Mouse (Mus musculus) liver, embryonic 13.5 days (tissue): ENCODE results near the gene Afm. TPM values are rescaled to one million over a fixed set of nuclear protein-coding genes. Genes with fewer than 3 reads are reported as not detected.

Source experiments
- ATAC-seq: fragments of 200-750 bp; cut with Nextera tagmentation; 2 replicates; pipeline ENCODE4 v1.8.0; 2017; ENCODE audit warnings: low read depth, mild to moderate bottlenecking, moderate number of reproducible peaks, moderate library complexity
- DNase-seq: peaks from one replicate; pipeline ENCODE4 v3.0.0; 2022
- H3K27ac ChIP-seq: fragments of 300-500 bp; sonication (generic); 2 replicates; pipeline ENCODE4 v1.5.1; 2015; ENCODE audit warnings: moderate library complexity, mild to moderate bottlenecking, inconsistent platforms
- H3K27me3 ChIP-seq: fragments of 300-500 bp; sonication (generic); 2 replicates; pipeline ENCODE4 v1.6.1; 2015; ENCODE audit warnings: mild to moderate bottlenecking, inconsistent platforms
- H3K36me3 ChIP-seq: fragments of 300-500 bp; sonication (generic); 2 replicates; pipeline ENCODE4 v1.6.1; 2015; ENCODE audit warnings: mild to moderate bottlenecking, inconsistent platforms
- H3K4me1 ChIP-seq: fragments of 300-500 bp; sonication (generic); replicated peaks from 2 replicates; pipeline ENCODE4 v1.6.1; 2015; ENCODE audit warnings: inconsistent platforms
- H3K4me2 ChIP-seq: fragments of 300-500 bp; sonication (generic); 2 replicates; pipeline ENCODE4 v1.6.1; 2015; ENCODE audit warnings: inconsistent platforms, mild to moderate bottlenecking, moderate library complexity
- H3K4me3 ChIP-seq: fragments of 300-500 bp; sonication (generic); replicated peaks from 2 replicates; pipeline ENCODE4 v1.5.1; 2015; ENCODE audit warnings: mild to moderate bottlenecking, inconsistent platforms
- H3K9ac ChIP-seq: fragments of 300-500 bp; sonication (generic); 2 replicates; pipeline ENCODE4 v1.6.1; 2015; ENCODE audit warnings: mild to moderate bottlenecking, inconsistent platforms
- H3K9me3 ChIP-seq: fragments of 300-500 bp; sonication (generic); replicated peaks from 2 replicates; pipeline ENCODE4 v1.6.1; 2016; ENCODE audit warnings: inconsistent platforms
- WGBS: fragments of 180-500 bp; shearing (Covaris S2); methylation state at CpG from one replicate; pipeline ENCODE4 v1.1.7; 2015; ENCODE audit not compliant: insufficient replicate concordance; 5-methylcytosine and 5-hydroxymethylcytosine counted together
- polyA plus RNA-seq: library from polyadenylated mRNA; unstranded; fragments of >200 nt; fragmentation: Nextera tagmentation; extraction: Ambion mirVana; gene quantifications from 2 replicates; pipeline ENCODE4 v1.2.1, GENCODE M21; 2015

Afm gene
- polyA plus RNA-seq, 1 experiment from 2014 or later = 9.5 TPM

- Histone ChIP-seq H3K9me3 (no peaks in the 10 kb centered on the region), H3K4me2 (no peak overlapping the region), H3K4me3 (no peak overlapping the region), H3K27ac (no peak overlapping the region), H3K4me1 (peaks cover 3% of the 10 kb centered on the region; the same call in 1 of the 2 replicates), H3K9ac (no peak overlapping the region), H3K36me3 (no peaks in the 10 kb centered on the region), H3K27me3 (no peaks in the 10 kb centered on the region)
- ATAC-seq (no peak), DNase-seq (no peak)
- 61% methylated on average over 5 of the region's 5 CpGs for WGBS
These were observed 67.8 kb downstream of the Afm start for GRCm38 (mm10) chr5:90586511-90586910.

- H3K4me3 ChIP-seq = no peak overlapping the region
- no peak overlapping the region for H3K4me2 ChIP-seq
- WGBS = 67% methylated on average over 5 of the region's 5 CpGs
- H3K4me1 ChIP-seq = peaks cover 3% of the 10 kb centered on the region; the same call in 1 of the 2 replicates
- ATAC-seq = no peak
- H3K36me3 ChIP-seq = no peaks in the 10 kb centered on the region
- no peak overlapping the region for H3K27ac ChIP-seq
- H3K27me3 ChIP-seq = no peaks in the 10 kb centered on the region
- DNase-seq = no peak
- H3K9me3 ChIP-seq = no peaks in the 10 kb centered on the region
- no peak overlapping the region for H3K9ac ChIP-seq
These were observed 69.4 kb downstream of the Afm start for GRCm38 (mm10) chr5:90588104-90588503.

- peak overlapping the region; percentile 39 for H3K4me3 ChIP-seq
- H3K4me1 ChIP-seq = peaks cover 3% of the 10 kb centered on the region; the same call in 1 of the 2 replicates
- peak overlapping the region; percentile 62 for H3K4me2 ChIP-seq
- no peak overlapping the region for H3K9ac ChIP-seq
- H3K36me3 ChIP-seq = no peaks in the 10 kb centered on the region
- WGBS = 22% methylated on average over 25 of the region's 25 CpGs
- H3K9me3 ChIP-seq = no peaks in the 10 kb centered on the region
- H3K27ac ChIP-seq = no peak overlapping the region
- ATAC-seq (no peak), DNase-seq (peak; percentile 27)
- H3K27me3 ChIP-seq = no peaks in the 10 kb centered on the region
These were observed 70.2 kb downstream of the Afm start for GRCm38 (mm10) chr5:90588708-90589595.

GRCm38 (mm10) chr5:90590676-90591075, 71.9 kb downstream of the Afm start:
- WGBS = 76% methylated on average over 10 of the region's 10 CpGs
- no peak overlapping the region for H3K4me2 ChIP-seq
- H3K9me3 ChIP-seq = no peaks in the 10 kb centered on the region
- no peaks in the 10 kb centered on the region for H3K27me3 ChIP-seq
- H3K27ac ChIP-seq = no peak overlapping the region
- DNase-seq (no peak), ATAC-seq (no peak)
- no peaks in the 10 kb centered on the region for H3K36me3 ChIP-seq
- peaks cover 9% of the 10 kb centered on the region for H3K4me1 ChIP-seq
- H3K9ac ChIP-seq = no peak overlapping the region
- no peak overlapping the region for H3K4me3 ChIP-seq

- H3K9me3 ChIP-seq = no peaks in the 10 kb centered on the region
- H3K4me1 ChIP-seq = peaks cover 9% of the 10 kb centered on the region
- no peaks in the 10 kb centered on the region for H3K36me3 ChIP-seq
- 68% methylated on average over 6 of the region's 6 CpGs for WGBS
- no peak overlapping the region for H3K4me2 ChIP-seq
- no peaks in the 10 kb centered on the region for H3K27me3 ChIP-seq
- ATAC-seq (no peak), DNase-seq (no peak)
- no peak overlapping the region for H3K27ac ChIP-seq
- H3K9ac ChIP-seq = no peak overlapping the region
- H3K4me3 ChIP-seq = no peak overlapping the region
These were observed 73.2 kb downstream of the Afm start for GRCm38 (mm10) chr5:90591936-90592335.

GRCm38 (mm10) chr5:90594945-90595344, 76.2 kb downstream of the Afm start:
- Histone ChIP-seq H3K27me3 (no peaks in the 10 kb centered on the region), H3K36me3 (no peaks in the 10 kb centered on the region), H3K4me1 (peaks cover 6% of the 10 kb centered on the region; the same call in 1 of the 2 replicates), H3K4me2 (no peak overlapping the region), H3K4me3 (no peak overlapping the region), H3K9me3 (no peaks in the 10 kb centered on the region), H3K27ac (no peak overlapping the region), H3K9ac (no peak overlapping the region)
- WGBS = 26% methylated on average over 13 of the region's 13 CpGs
- DNase-seq (peak; percentile 11), ATAC-seq (peak; percentile 39; the same call in 1 of the 2 replicates)

GRCm38 (mm10) chr5:90596155-90596554, 77.4 kb downstream of the Afm start:
- 59% methylated on average over 6 of the region's 6 CpGs for WGBS
- ATAC-seq = no peak
- Histone ChIP-seq H3K36me3 (no peaks in the 10 kb centered on the region), H3K27me3 (no peaks in the 10 kb centered on the region), H3K4me3 (no peak overlapping the region), H3K9ac (no peak overlapping the region), H3K27ac (no peak overlapping the region), H3K9me3 (no peaks in the 10 kb centered on the region), H3K4me2 (no peak overlapping the region), H3K4me1 (peaks cover 6% of the 10 kb centered on the region; the same call in 1 of the 2 replicates)
- DNase-seq = no peak

- Histone ChIP-seq H3K9ac (no peak overlapping the region), H3K36me3 (no peaks in the 10 kb centered on the region), H3K27ac (no peak overlapping the region), H3K4me3 (no peak overlapping the region), H3K4me1 (no peaks in the 10 kb centered on the region), H3K9me3 (no peaks in the 10 kb centered on the region), H3K27me3 (0 out of 2 replicates have a peak, but pooled peaks cover 3% of the 10 kb centered on the region), H3K4me2 (no peak overlapping the region)
- WGBS = 10% methylated on average over 6 of the region's 6 CpGs
- DNase-seq = no peak
- ATAC-seq = no peak
These were observed 82.7 kb downstream of the Afm start for GRCm38 (mm10) chr5:90601469-90601868.

Other genes starting within 250 kb of the Afm start
- gene Ankrd17, start 152.4 kb upstream of the Afm start, polyA plus RNA-seq = 9.3 and 10.0 TPM in 2 replicates
- 2.0 and 2.8 TPM in 2 replicates for gene Gm9958, start 151.7 kb upstream of the Afm start, polyA plus RNA-seq
- gene Alb, start 58.0 kb upstream of the Afm start, polyA plus RNA-seq = 1,711 and 2,009 TPM in 2 replicates
- gene Afp, start 28.2 kb upstream of the Afm start, polyA plus RNA-seq = 6,379 and 7,757 TPM in 2 replicates
- gene 5830473C10Rik, start 42.2 kb downstream of the Afm start, polyA plus RNA-seq = 0.28 and 0.42 TPM in 2 replicates
- 3.8 and 4.9 TPM in 2 replicates for gene Rassf6, start 121.7 kb downstream of the Afm start, polyA plus RNA-seq
- gene Cxcl5, start 240.4 kb downstream of the Afm start, polyA plus RNA-seq = 0.84 and 0.98 TPM in 2 replicates
- gene Ppbp, start 249.6 kb downstream of the Afm start, polyA plus RNA-seq = 207 and 220 TPM in 2 replicates